9 mouse cellular contexts compared by ENCODE assay signal in genomic region chr7:49119794-49120487, GRCm38 (mm10).
DNase-seq lines count a peak whose midpoint lies in the region; ATAC-seq and TF ChIP-seq lines count a peak whose summit lies in the region.
"Had no signal": no experiment of that assay in that cellular context is flagged by ENCODE, and none has a peak within 500 bp of the region (broad histone marks: within the 10 kb centered on the region; RNA-seq: fewer than 3 reads in every experiment).

No protein-coding gene starts in this region.

- TF ChIP-seq POLR2A in heart, adult 2 months (IDR thresholded peaks at IDR 0.05; ENCODE audit: insufficient read depth, low read depth, low read length): no peak
- no peak for TF ChIP-seq POLR2A in CH12.LX (IDR thresholded peaks at IDR 0.05; ENCODE audit: low read depth, low read length)

- peaks cover 10% of the 10 kb centered on the region; the same call in 1 of the 2 replicates for H3K27me3 ChIP-seq in heart, embryonic 12.5 days (replicated peaks)
- H3K27me3 ChIP-seq in heart, adult 2 months (ENCODE audit: control insufficient read depth, insufficient read depth, low read length): no peaks in the 10 kb centered on the region
- peaks cover 72% of the 10 kb centered on the region for H3K27me3 ChIP-seq in CH12.LX (replicated peaks)
- peaks cover 12% of the 10 kb centered on the region for H3K27me3 ChIP-seq in forebrain, embryonic 11.5 days (ENCODE audit: control insufficient read depth, insufficient read depth, low read length)
- peaks cover 27% of the 10 kb centered on the region for H3K27me3 ChIP-seq in liver, embryonic 16.5 days (ENCODE audit: control insufficient read depth, insufficient read depth, low read depth, low read length)

- no peak for DNase-seq in heart, adult 2 months
- DNase-seq in CH12.LX (ENCODE audit: extremely low read depth): no peak
- peak; percentile 68 for DNase-seq in forebrain, embryonic 11.5 days (ENCODE audit: low spot score)
- DNase-seq in kidney, adult 18-20 months: no peak
- DNase-seq in heart, adult 18-20 months: no peak

- TF ChIP-seq CTCF in heart, adult 2 months (IDR thresholded peaks at IDR 0.05): no peak
- no peak for TF ChIP-seq CTCF in CH12.LX (conservative IDR thresholded peaks at IDR 0.05 in 1 of 2, IDR thresholded peaks at IDR 0.05 in 1 of 2; ENCODE audit: low read depth in 2 of 2, low read length in 2 of 2)

- no peak for ATAC-seq in heart, embryonic 12.5 days (ENCODE audit: insufficient number of reproducible peaks, low FRiP score)
- ATAC-seq in forebrain, embryonic 11.5 days (replicated peaks; ENCODE audit: low FRiP score): peak; percentile 73
- ATAC-seq in liver, embryonic 16.5 days (ENCODE audit: low read depth): no peak
- no peak for ATAC-seq in frontal cortex, adult (ENCODE audit: low TSS enrichment)

- H3K79me2 ChIP-seq in heart, adult 2 months (replicated peaks; ENCODE audit: control insufficient read depth, insufficient read depth, low read length): no peaks in the 10 kb centered on the region
- H3K79me2 ChIP-seq in CH12.LX (replicated peaks; ENCODE audit: control insufficient read depth, extremely low read depth, insufficient read depth, poor library complexity, severe bottlenecking): no peaks in the 10 kb centered on the region

- peak overlapping the region; percentile 27; the same call in 1 of the 2 replicates for H3K4me3 ChIP-seq in heart, embryonic 12.5 days
- no peak overlapping the region for H3K4me3 ChIP-seq in heart, adult 2 months
- no peak overlapping the region for H3K4me3 ChIP-seq in CH12.LX (replicated peaks in 1 of 3; ENCODE audit: low read depth in 2 of 3, low read length in 2 of 3, poor library complexity in 1 of 3)
- H3K4me3 ChIP-seq in forebrain, embryonic 11.5 days (ENCODE audit: low read depth, low read length): peak overlapping the region; percentile 15; the same call in 1 of the 2 replicates
- H3K4me3 ChIP-seq in liver, embryonic 16.5 days (ENCODE audit: low read depth, low read length): no peak overlapping the region

- H3K27ac ChIP-seq in heart, embryonic 12.5 days (ENCODE audit: poor library complexity, severe bottlenecking): no peak overlapping the region
- no peak overlapping the region for H3K27ac ChIP-seq in heart, adult 2 months
- H3K27ac ChIP-seq in CH12.LX (ENCODE audit: insufficient read depth, low read depth): no peak overlapping the region
- H3K27ac ChIP-seq in forebrain, embryonic 11.5 days (ENCODE audit: low read depth, low read length): no peak overlapping the region
- no peak overlapping the region for H3K27ac ChIP-seq in liver, embryonic 16.5 days (ENCODE audit: low read length)
- H3K27ac ChIP-seq: liver, embryonic 14.5 days had no signal

- dilution Hi-C loops in CH12.LX (cut with MboI; ENCODE audit: extremely low pct_ligation_motif_present, extremely low pct_unique_long_range_greater_than_20kb, low sequenced_read_pairs): no loop called here

- no peak for TF ChIP-seq EP300 in heart, adult 2 months (IDR thresholded peaks at IDR 0.05; ENCODE audit: insufficient read depth, low read depth, low read length)
- TF ChIP-seq EP300 in CH12.LX (IDR thresholded peaks at IDR 0.05; ENCODE audit: low read length): no peak

- H3K4me1 ChIP-seq in heart, embryonic 12.5 days (replicated peaks): peaks cover 24% of the 10 kb centered on the region
- H3K4me1 ChIP-seq in heart, adult 2 months (ENCODE audit: control insufficient read depth, insufficient read depth, low read length): peaks cover 1% of the 10 kb centered on the region; the same call in 1 of the 2 replicates
- peaks cover 0 to 4% of the 10 kb centered on the region in 2 experiments; a peak in 1 of 4 replicates for H3K4me1 ChIP-seq in CH12.LX (ENCODE audit: control insufficient read depth in 1 of 2, insufficient read depth in 2 of 2)
- H3K4me1 ChIP-seq in forebrain, embryonic 11.5 days (replicated peaks; ENCODE audit: control insufficient read depth, insufficient read depth, low read length): peaks cover 16% of the 10 kb centered on the region
- peaks cover 3% of the 10 kb centered on the region; the same call in 1 of the 2 replicates for H3K4me1 ChIP-seq in liver, embryonic 16.5 days (ENCODE audit: control insufficient read depth, low read depth, low read length)

- no peak for TF ChIP-seq RAD21 in CH12.LX (IDR thresholded peaks at IDR 0.05; ENCODE audit: low read depth, low read length)

- in situ Hi-C loops in CH12.LX (cut with MboI; ENCODE audit: low pct_ligation_motif_present, low pct_unique_long_range_greater_than_20kb, low sequenced_read_pairs): loop anchor here (10.0 to 25.0 kb wide), 2 partner anchors 155 to 158 kb away; no protein-coding TSS in a partner anchor

- intact Hi-C loops in heart, adult 2 months (cut with DNase I): loop anchor here (10.0 kb wide), 1 partner anchor 305 kb away; no protein-coding TSS in a partner anchor

- H3K9me3 ChIP-seq in heart, embryonic 12.5 days (replicated peaks): no peaks in the 10 kb centered on the region
- H3K9me3 ChIP-seq in CH12.LX (replicated peaks; ENCODE audit: low read length): no peaks in the 10 kb centered on the region
- H3K9me3 ChIP-seq in forebrain, embryonic 11.5 days (ENCODE audit: control insufficient read depth, low read length): no peaks in the 10 kb centered on the region
- H3K9me3 ChIP-seq in liver, embryonic 16.5 days (replicated peaks; ENCODE audit: control insufficient read depth, low read length): no peaks in the 10 kb centered on the region

- no peaks in the 10 kb centered on the region for H3K36me3 ChIP-seq in heart, embryonic 12.5 days
- no peaks in the 10 kb centered on the region for H3K36me3 ChIP-seq in heart, adult 2 months (ENCODE audit: control insufficient read depth, insufficient read depth, low read length)
- H3K36me3 ChIP-seq in CH12.LX (replicated peaks in 1 of 2; ENCODE audit: control insufficient read depth in 1 of 2, insufficient read depth in 1 of 2, low read length in 1 of 2): no peaks in the 10 kb centered on the region
- no peaks in the 10 kb centered on the region for H3K36me3 ChIP-seq in forebrain, embryonic 11.5 days (ENCODE audit: control insufficient read depth, insufficient read depth, low read length)
- no peaks in the 10 kb centered on the region for H3K36me3 ChIP-seq in liver, embryonic 16.5 days (ENCODE audit: control insufficient read depth, insufficient read depth)

- H3K9ac ChIP-seq in heart, embryonic 12.5 days: peak overlapping the region; percentile 45; the same call in 1 of the 2 replicates
- H3K9ac ChIP-seq in heart, adult 2 months (ENCODE audit: low read depth, low read length): no peak overlapping the region
- no peak overlapping the region for H3K9ac ChIP-seq in CH12.LX (ENCODE audit: insufficient read depth, low read depth)
- H3K9ac ChIP-seq in forebrain, embryonic 11.5 days (ENCODE audit: low read length): peak overlapping the region; percentile 54
- H3K9ac ChIP-seq in liver, embryonic 16.5 days (ENCODE audit: low read depth, low read length): no peak overlapping the region
- H3K9ac ChIP-seq: liver, embryonic 14.5 days had no signal

- H3K4me2 ChIP-seq in heart, embryonic 12.5 days: peak overlapping the region; percentile 65
- H3K4me2 ChIP-seq in CH12.LX (ENCODE audit: insufficient read depth, low read depth, poor library complexity, severe bottlenecking): peak overlapping the region; percentile 42; the same call in 1 of the 2 replicates
- peak overlapping the region; percentile 52 for H3K4me2 ChIP-seq in forebrain, embryonic 11.5 days (ENCODE audit: low read depth, low read length, severe bottlenecking)
- peak overlapping the region; percentile 24; the same call in 1 of the 2 replicates for H3K4me2 ChIP-seq in liver, embryonic 16.5 days (ENCODE audit: low read depth, low read length)

- WGBS in heart, embryonic 12.5 days: 38% methylated on average over 20 of the region's 20 CpGs
- WGBS in heart, adult 2 months: 31% methylated on average over 20 of the region's 20 CpGs
- WGBS in forebrain, embryonic 11.5 days: 29% methylated on average over 20 of the region's 20 CpGs
- WGBS in liver, embryonic 16.5 days (ENCODE audit: insufficient replicate concordance): 36% methylated on average over 20 of the region's 20 CpGs

TF ChIP-seq in CH12.LX, 34 proteins besides CTCF, POLR2A, EP300 and RAD21:
- TF ChIP-seq ZMIZ1 (IDR thresholded peaks at IDR 0.05; ENCODE audit: low read depth, low read length) (no peak), CHD2 (IDR thresholded peaks at IDR 0.05; ENCODE audit: low read length) (no peak), CHD1 (IDR thresholded peaks at IDR 0.05; ENCODE audit: low read depth, low read length) (no peak), ETS1 (conservative IDR thresholded peaks at IDR 0.05; ENCODE audit: low read depth, low read length) (no peak), HCFC1 (IDR thresholded peaks at IDR 0.05; ENCODE audit: low read depth, low read length) (no peak), SMC3 (IDR thresholded peaks at IDR 0.05; ENCODE audit: low read depth, low read length) (no peak), MYC (IDR thresholded peaks at IDR 0.05; ENCODE audit: low read depth, low read length) (no peak)

Comparison
In these comparisons a context has a peak if more than half of its experiments do, and no peak if none do; other contexts are left out.
1. H3K4me3 ChIP-seq: peak in heart, embryonic 12.5 days (single experiment) and forebrain, embryonic 11.5 days (single experiment); none in heart, adult 2 months (single experiment), CH12.LX (0 of 3) and liver, embryonic 16.5 days (single experiment).
2. H3K9ac ChIP-seq: peak in heart, embryonic 12.5 days (single experiment) and forebrain, embryonic 11.5 days (single experiment); none in heart, adult 2 months (single experiment), CH12.LX (single experiment) and liver, embryonic 16.5 days (single experiment).
3. Peak in every context shown above with its lines, with median percentiles within 50 percentile points of each other: H3K4me2 ChIP-seq.